Mouse (Mus musculus) heart, embryonic 13.5 days (tissue): Measurements from ENCODE around the gene S100a7a. TPM values are rescaled to one million over a fixed set of nuclear protein-coding genes. Genes with fewer than 3 reads are reported as not detected.

Source experiments
- ATAC-seq: fragments of 200-750 bp; cut with Nextera tagmentation; 2 replicates; pipeline ENCODE4 v1.8.0; 2017; ENCODE audit warnings: moderate TSS enrichment; ENCODE audit not compliant: insufficient number of reproducible peaks, low FRiP score, low TSS enrichment; ENCODE audit errors: extremely low read depth
- H3K27ac ChIP-seq: fragments of 300-500 bp; sonication (generic); replicated peaks from 2 replicates; pipeline ENCODE4 v1.5.1; 2015; ENCODE audit warnings: moderate library complexity, mild to moderate bottlenecking, inconsistent platforms
- H3K27me3 ChIP-seq: fragments of 300-500 bp; sonication (generic); replicated peaks from 2 replicates; pipeline ENCODE4 v1.6.1; 2015; ENCODE audit warnings: mild to moderate bottlenecking, inconsistent platforms
- H3K36me3 ChIP-seq: fragments of 300-500 bp; sonication (generic); 2 replicates; pipeline ENCODE4 v1.6.1; 2015; ENCODE audit warnings: mild to moderate bottlenecking, inconsistent platforms
- H3K4me1 ChIP-seq: fragments of 300-500 bp; sonication (generic); 2 replicates; pipeline ENCODE4 v1.6.1; 2015; ENCODE audit warnings: inconsistent platforms
- H3K4me2 ChIP-seq: fragments of 300-500 bp; sonication (generic); 2 replicates; pipeline ENCODE4 v1.6.1; 2015; ENCODE audit warnings: inconsistent platforms, mild to moderate bottlenecking, moderate library complexity
- H3K4me3 ChIP-seq: fragments of 300-500 bp; sonication (generic); 2 replicates; pipeline ENCODE4 v1.5.1; 2015; ENCODE audit warnings: moderate library complexity, mild to moderate bottlenecking, inconsistent platforms
- H3K9ac ChIP-seq: fragments of 300-500 bp; sonication (generic); 2 replicates; pipeline ENCODE4 v1.6.1; 2015; ENCODE audit warnings: inconsistent platforms, mild to moderate bottlenecking, moderate library complexity
- H3K9me3 ChIP-seq: fragments of 300-500 bp; sonication (generic); 2 replicates; pipeline ENCODE4 v1.6.1; 2016; ENCODE audit warnings: inconsistent platforms
- WGBS: fragments of 180-500 bp; shearing (Covaris S2); methylation state at CpG from one replicate; pipeline ENCODE4 v1.1.7; 2015; ENCODE audit warnings: mixed read lengths; 5-methylcytosine and 5-hydroxymethylcytosine counted together
- polyA plus RNA-seq: library from polyadenylated mRNA; unstranded; fragments of >200 nt; fragmentation: Nextera tagmentation; extraction: Ambion mirVana; gene quantifications from 2 replicates; pipeline ENCODE4 v1.2.1, GENCODE M21; 2015

The S100a7a gene
- polyA plus RNA-seq, 1 experiment from 2014 or later = not detected

- no peaks in the 10 kb centered on the region for H3K36me3 ChIP-seq
- no peak for ATAC-seq
- no peaks in the 10 kb centered on the region for H3K9me3 ChIP-seq
- peaks cover 13% of the 10 kb centered on the region for H3K4me1 ChIP-seq
- 0 out of 2 replicates have a peak, but pooled peaks cover 9% of the 10 kb centered on the region for H3K27me3 ChIP-seq
- no peak overlapping the region for H3K27ac ChIP-seq
- H3K4me3 ChIP-seq = peak overlapping the region; percentile 48
- peak overlapping the region; percentile 81 for H3K4me2 ChIP-seq
- peak overlapping the region; percentile 66; the same call in 1 of the 2 replicates for H3K9ac ChIP-seq
- WGBS = 58% methylated on average over 7 of the region's 7 CpGs
Measured at GRCm38 (mm10) chr3:90613461-90614147, 40.2 kb upstream of the S100a7a start.

DNA sequence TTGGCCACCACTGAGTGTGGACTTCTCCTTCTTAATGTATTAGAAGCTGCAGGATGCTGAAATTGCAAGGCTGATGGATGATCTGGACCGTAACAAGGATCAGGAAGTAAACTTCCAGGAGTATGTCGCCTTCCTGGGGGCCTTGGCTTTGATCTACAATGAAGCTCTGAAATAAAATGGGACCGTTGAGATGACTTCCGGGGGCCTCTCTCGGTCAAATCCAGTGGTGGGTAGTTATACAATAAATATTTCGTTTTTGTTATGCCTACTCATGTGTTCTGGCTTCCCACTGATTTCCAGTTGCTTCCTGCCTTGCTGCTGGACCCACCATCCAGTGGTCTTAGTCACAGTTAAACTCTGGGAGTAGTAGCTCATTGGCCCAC lies 39.7 kb upstream of the S100a7a start:
- Histone ChIP-seq H3K4me2 (peak overlapping the region; percentile 81; the same call in 1 of the 2 replicates), H3K27ac (no peak overlapping the region), H3K9ac (no peak overlapping the region), H3K4me3 (no peak overlapping the region), H3K36me3 (no peaks in the 10 kb centered on the region), H3K27me3 (0 out of 2 replicates have a peak, but pooled peaks cover 9% of the 10 kb centered on the region), H3K4me1 (peaks cover 13% of the 10 kb centered on the region), H3K9me3 (no peaks in the 10 kb centered on the region)
- no peak for ATAC-seq
- WGBS = 74% methylated on average over 6 of the region's 6 CpGs

DNA sequence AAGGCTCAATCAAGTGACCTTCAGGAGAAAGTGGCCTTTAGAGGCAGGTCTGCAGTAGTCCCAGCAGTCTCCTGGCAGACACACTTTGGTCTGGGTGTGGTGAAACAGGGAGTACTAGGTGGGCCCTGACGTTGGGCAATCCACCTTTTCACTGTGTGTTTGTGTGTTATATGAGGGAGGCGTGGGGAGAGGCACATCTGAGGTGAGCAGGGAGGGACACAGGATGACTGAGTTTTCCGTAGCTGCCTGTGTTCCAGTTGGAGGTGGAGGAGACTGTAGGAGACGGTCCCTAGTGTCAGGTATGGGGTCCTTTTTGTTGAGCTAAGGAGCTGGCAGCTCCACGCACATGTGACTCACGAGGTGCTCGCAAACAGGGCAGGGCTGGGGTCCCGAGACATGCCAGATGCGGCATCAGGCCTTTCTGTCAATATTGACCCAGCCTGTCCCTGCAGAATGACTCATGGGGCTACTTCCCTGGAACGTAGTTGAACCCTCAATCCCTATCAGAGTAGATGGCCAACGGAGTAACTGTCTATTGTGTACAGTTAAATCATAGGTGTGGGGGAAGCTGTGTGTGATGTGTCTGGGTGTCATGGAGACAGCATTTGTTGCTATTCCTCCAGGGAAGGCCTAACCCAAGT lies 39.1 kb upstream of the S100a7a start:
- no peak for ATAC-seq
- WGBS = 71% methylated on average over 11 of the region's 11 CpGs
- no peak overlapping the region for H3K4me3 ChIP-seq
- 0 out of 2 replicates have a peak, but pooled peaks cover 9% of the 10 kb centered on the region for H3K27me3 ChIP-seq
- no peaks in the 10 kb centered on the region for H3K36me3 ChIP-seq
- H3K4me1 ChIP-seq = peaks cover 13% of the 10 kb centered on the region
- H3K27ac ChIP-seq = no peak overlapping the region
- H3K4me2 ChIP-seq = peak overlapping the region; percentile 36; the same call in 1 of the 2 replicates
- no peaks in the 10 kb centered on the region for H3K9me3 ChIP-seq
- no peak overlapping the region for H3K9ac ChIP-seq

- Histone ChIP-seq H3K36me3 (no peaks in the 10 kb centered on the region), H3K9me3 (no peaks in the 10 kb centered on the region), H3K27me3 (0 out of 2 replicates have a peak, but pooled peaks cover 9% of the 10 kb centered on the region), H3K9ac (no peak overlapping the region), H3K4me3 (no peak overlapping the region), H3K4me2 (peak overlapping the region; percentile 36), H3K4me1 (peaks cover 13% of the 10 kb centered on the region), H3K27ac (no peak overlapping the region)
- WGBS = 7% methylated on average over 7 of the region's 7 CpGs
- ATAC-seq = no peak
Measured at GRCm38 (mm10) chr3:90615415-90615814, 38.4 kb upstream of the S100a7a start.

GRCm38 (mm10) chr3:90615911-90616310 lies 37.9 kb upstream of the S100a7a start:
- Histone ChIP-seq H3K4me2 (peak overlapping the region; percentile 36; the same call in 1 of the 2 replicates), H3K27me3 (0 out of 2 replicates have a peak, but pooled peaks cover 9% of the 10 kb centered on the region), H3K9me3 (no peaks in the 10 kb centered on the region), H3K27ac (no peak overlapping the region), H3K4me3 (no peak overlapping the region), H3K36me3 (no peaks in the 10 kb centered on the region), H3K9ac (no peak overlapping the region), H3K4me1 (peaks cover 13% of the 10 kb centered on the region)
- ATAC-seq = no peak
- 54% methylated on average over 1 of the region's 1 CpGs for WGBS

DNA sequence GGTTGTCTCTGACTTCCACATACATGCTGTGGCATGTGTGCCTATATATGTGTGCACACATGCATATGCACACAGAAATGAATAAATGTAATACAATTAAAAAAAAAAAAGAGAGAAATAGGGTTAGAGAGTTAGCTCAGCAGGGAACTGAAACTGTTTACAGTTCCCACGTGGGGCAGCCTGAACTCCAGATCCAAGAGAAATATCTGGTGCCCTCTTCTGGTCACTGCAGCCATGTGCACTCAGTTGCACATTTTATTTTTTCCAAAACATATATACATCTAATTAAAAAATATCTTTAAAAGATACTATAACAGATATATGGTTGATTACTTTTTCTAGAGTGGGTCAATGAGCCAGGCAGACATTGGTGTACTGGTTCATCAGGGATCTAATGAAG lies 36.2 kb upstream of the S100a7a start:
- no peak for ATAC-seq
- 6% methylated on average over 1 of the region's 1 CpGs for WGBS

DNA sequence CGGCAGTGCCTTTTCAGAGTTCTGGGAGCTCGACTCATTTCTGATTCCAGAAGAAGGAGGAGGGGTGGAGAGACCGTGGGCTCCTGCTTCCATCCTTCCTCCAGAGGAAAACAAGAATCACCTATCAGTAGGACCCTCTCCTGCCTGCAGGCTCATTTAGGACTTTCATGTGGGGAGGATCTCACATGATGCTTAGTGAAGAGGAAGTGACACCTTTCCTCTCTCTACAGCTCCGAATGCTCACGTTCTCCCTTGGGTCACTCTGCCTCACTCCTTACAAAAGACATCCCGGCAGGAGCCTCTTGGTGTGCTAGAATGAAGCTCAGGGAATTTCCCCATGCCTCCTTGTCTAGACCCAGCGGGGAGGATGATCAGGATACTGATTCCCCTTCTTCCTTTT lies 32.3 kb upstream of the S100a7a start:
- ATAC-seq = no peak
- Histone ChIP-seq H3K4me1 (peaks cover 16% of the 10 kb centered on the region), H3K27me3 (no peaks in the 10 kb centered on the region), H3K27ac (no peak overlapping the region), H3K9ac (no peak overlapping the region), H3K4me3 (no peak overlapping the region), H3K9me3 (no peaks in the 10 kb centered on the region), H3K4me2 (no peak overlapping the region), H3K36me3 (no peaks in the 10 kb centered on the region)
- WGBS = 39% methylated on average over 7 of the region's 7 CpGs

More for the DNA sequence above, 36.2 kb upstream of the S100a7a start:
- Histone ChIP-seq H3K36me3 (no peaks in the 10 kb centered on the region), H3K9me3 (no peaks in the 10 kb centered on the region), H3K9ac (no peak overlapping the region), H3K4me3 (no peak overlapping the region), H3K27me3 (0 out of 2 replicates have a peak, but pooled peaks cover 5% of the 10 kb centered on the region), H3K4me1 (peaks cover 13% of the 10 kb centered on the region), H3K27ac (no peak overlapping the region), H3K4me2 (no peak overlapping the region)

- 24% methylated on average over 2 of the region's 2 CpGs for WGBS
- Histone ChIP-seq H3K4me3 (no peak overlapping the region), H3K9ac (peak overlapping the region; percentile 33; the same call in 1 of the 2 replicates), H3K27me3 (no peaks in the 10 kb centered on the region), H3K27ac (no peak overlapping the region), H3K4me1 (peaks cover 16% of the 10 kb centered on the region), H3K4me2 (no peak overlapping the region), H3K9me3 (no peaks in the 10 kb centered on the region), H3K36me3 (no peaks in the 10 kb centered on the region)
- ATAC-seq = no peak
Measured at GRCm38 (mm10) chr3:90623435-90624071, 30.3 kb upstream of the S100a7a start.

- Histone ChIP-seq H3K9me3 (no peaks in the 10 kb centered on the region), H3K36me3 (no peaks in the 10 kb centered on the region), H3K9ac (no peak overlapping the region), H3K27me3 (no peaks in the 10 kb centered on the region), H3K4me1 (peaks cover 16% of the 10 kb centered on the region), H3K4me3 (no peak overlapping the region), H3K4me2 (no peak overlapping the region), H3K27ac (no peak overlapping the region)
- no peak for ATAC-seq
- 73% methylated on average over 5 of the region's 5 CpGs for WGBS
Measured at GRCm38 (mm10) chr3:90625496-90625895, 28.3 kb upstream of the S100a7a start.

GRCm38 (mm10) chr3:90626266-90627021 lies 27.4 kb upstream of the S100a7a start:
- no peaks in the 10 kb centered on the region for H3K9me3 ChIP-seq
- H3K9ac ChIP-seq = no peak overlapping the region
- H3K27ac ChIP-seq = no peak overlapping the region
- no peak for ATAC-seq
- peaks cover 16% of the 10 kb centered on the region for H3K4me1 ChIP-seq
- no peaks in the 10 kb centered on the region for H3K27me3 ChIP-seq
- 64% methylated on average over 9 of the region's 9 CpGs for WGBS
- no peaks in the 10 kb centered on the region for H3K36me3 ChIP-seq
- H3K4me3 ChIP-seq = no peak overlapping the region
- no peak overlapping the region for H3K4me2 ChIP-seq

- no peak overlapping the region for H3K27ac ChIP-seq
Measured at GRCm38 (mm10) chr3:90627366-90627765, 26.5 kb upstream of the S100a7a start.

More at GRCm38 (mm10) chr3:90627366-90627765, 26.5 kb upstream of the S100a7a start:
- H3K4me3 ChIP-seq = no peak overlapping the region
- H3K4me1 ChIP-seq = peaks cover 16% of the 10 kb centered on the region
- H3K36me3 ChIP-seq = no peaks in the 10 kb centered on the region
- no peak overlapping the region for H3K4me2 ChIP-seq
- no peak for ATAC-seq
- H3K27me3 ChIP-seq = no peaks in the 10 kb centered on the region
- H3K9me3 ChIP-seq = no peaks in the 10 kb centered on the region
- WGBS = 81% methylated on average over 5 of the region's 5 CpGs
- H3K9ac ChIP-seq = no peak overlapping the region
